Mouse (Mus musculus) heart, embryonic 10.5 days (tissue): ENCODE results near the gene Immp2l. TPM values are rescaled to one million over a fixed set of nuclear protein-coding genes. Genes with fewer than 3 reads are reported as not detected.

Experiments used
- DNase-seq: peaks from one replicate; pipeline ENCODE4 v3.0.0-alpha.2; 2017; ENCODE audit warnings: low spot score
- H3K27ac ChIP-seq: fragments of 300-500 bp; sonication (generic); 2 replicates; pipeline ENCODE4 v1.5.1; 2016; ENCODE audit warnings: mild to moderate bottlenecking
- H3K27me3 ChIP-seq: fragments of 300-500 bp; sonication (generic); 2 replicates; pipeline ENCODE4 v1.6.1; 2016; ENCODE audit warnings: mild to moderate bottlenecking; ENCODE audit not compliant: poor library complexity, insufficient read depth, severe bottlenecking
- H3K36me3 ChIP-seq: fragments of 300-500 bp; sonication (generic); 2 replicates; pipeline ENCODE4 v1.6.1; 2016; ENCODE audit warnings: mild to moderate bottlenecking, moderate library complexity
- H3K4me1 ChIP-seq: fragments of 300-500 bp; sonication (generic); 2 replicates; pipeline ENCODE4 v1.6.1; 2016; ENCODE audit warnings: mild to moderate bottlenecking
- H3K4me3 ChIP-seq: fragments of 300-500 bp; sonication (generic); 2 replicates; pipeline ENCODE4 v1.5.1; 2016; ENCODE audit warnings: mild to moderate bottlenecking, moderate library complexity
- H3K9me3 ChIP-seq: fragments of 300-500 bp; sonication (generic); 2 replicates; pipeline ENCODE4 v1.6.1; 2016; ENCODE audit warnings: mild to moderate bottlenecking, moderate library complexity
- WGBS: fragments of 180-500 bp; shearing (Covaris S2); methylation state at CpG from one replicate; pipeline ENCODE4 v1.1.7; 2016; 5-methylcytosine and 5-hydroxymethylcytosine counted together
- polyA plus RNA-seq: library from polyadenylated mRNA; unstranded; fragments of >200 nt; fragmentation: Nextera tagmentation; extraction: Ambion mirVana; gene quantifications from 2 replicates; pipeline ENCODE4 v1.2.1, GENCODE M21; 2016

Gene Immp2l
- polyA plus RNA-seq, 1 experiment from 2014 or later = 11.7 TPM

- Histone ChIP-seq H3K36me3 (no peaks in the 10 kb centered on the region), H3K4me1 (no peaks in the 10 kb centered on the region), H3K27ac (no peak overlapping the region), H3K4me3 (no peak overlapping the region), H3K9me3 (no peaks in the 10 kb centered on the region), H3K27me3 (no peaks in the 10 kb centered on the region)
- 64% methylated on average over 4 of the region's 4 CpGs for WGBS
- DNase-seq = no peak
These were observed 414.6 kb downstream of the Immp2l start for GRCm38 (mm10) chr12:41438446-41438845.

DNA sequence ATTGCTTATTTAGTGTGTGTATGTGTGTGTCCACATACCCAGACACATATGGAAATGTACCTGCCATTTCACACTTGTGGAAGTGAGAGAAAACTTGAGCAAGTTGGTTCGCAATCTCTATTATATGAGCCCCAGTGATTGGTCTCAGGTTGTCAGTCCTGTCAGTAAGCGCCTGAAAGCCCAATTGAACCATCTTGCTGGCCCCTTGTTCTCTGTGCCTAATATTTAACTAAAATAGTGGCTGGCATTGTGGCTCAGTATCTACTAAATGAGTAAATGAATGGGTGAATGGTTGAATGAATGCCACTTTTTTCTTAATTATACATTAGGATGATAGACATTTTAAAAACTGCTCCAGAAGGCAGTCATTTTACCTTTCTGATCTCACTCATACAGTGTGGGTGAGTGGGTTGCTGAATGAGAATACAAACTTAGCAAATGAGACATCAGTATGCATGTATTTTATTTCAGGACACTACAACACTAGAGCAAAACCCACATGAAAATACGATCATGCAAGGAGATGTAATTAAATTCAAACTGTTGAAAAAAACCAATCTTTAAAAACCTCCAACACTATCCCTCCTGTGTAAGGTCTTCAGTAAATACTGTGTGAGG, 444.6 kb downstream of the Immp2l start:
- no peaks in the 10 kb centered on the region for H3K4me1 ChIP-seq
- 85% methylated on average over 3 of the region's 3 CpGs for WGBS
- H3K4me3 ChIP-seq = no peak overlapping the region

GRCm38 (mm10) chr12:41469096-41469801, 445.4 kb downstream of the Immp2l start:
- Histone ChIP-seq H3K4me1 (no peaks in the 10 kb centered on the region), H3K4me3 (no peak overlapping the region), H3K27ac (no peak overlapping the region), H3K27me3 (no peaks in the 10 kb centered on the region), H3K36me3 (no peaks in the 10 kb centered on the region), H3K9me3 (no peaks in the 10 kb centered on the region)
- 73% methylated on average over 6 of the region's 6 CpGs for WGBS
- DNase-seq = no peak

More for the DNA sequence above, 444.6 kb downstream of the Immp2l start:
- Histone ChIP-seq H3K27me3 (no peaks in the 10 kb centered on the region), H3K36me3 (no peaks in the 10 kb centered on the region), H3K27ac (no peak overlapping the region), H3K9me3 (no peaks in the 10 kb centered on the region)
- DNase-seq = no peak

GRCm38 (mm10) chr12:41481486-41481885, 457.6 kb downstream of the Immp2l start:
- Histone ChIP-seq H3K36me3 (no peaks in the 10 kb centered on the region), H3K27ac (no peak overlapping the region), H3K27me3 (no peaks in the 10 kb centered on the region), H3K4me1 (no peaks in the 10 kb centered on the region), H3K9me3 (no peaks in the 10 kb centered on the region), H3K4me3 (no peak overlapping the region)
- no peak for DNase-seq
- WGBS = 59% methylated on average over 2 of the region's 2 CpGs

DNA sequence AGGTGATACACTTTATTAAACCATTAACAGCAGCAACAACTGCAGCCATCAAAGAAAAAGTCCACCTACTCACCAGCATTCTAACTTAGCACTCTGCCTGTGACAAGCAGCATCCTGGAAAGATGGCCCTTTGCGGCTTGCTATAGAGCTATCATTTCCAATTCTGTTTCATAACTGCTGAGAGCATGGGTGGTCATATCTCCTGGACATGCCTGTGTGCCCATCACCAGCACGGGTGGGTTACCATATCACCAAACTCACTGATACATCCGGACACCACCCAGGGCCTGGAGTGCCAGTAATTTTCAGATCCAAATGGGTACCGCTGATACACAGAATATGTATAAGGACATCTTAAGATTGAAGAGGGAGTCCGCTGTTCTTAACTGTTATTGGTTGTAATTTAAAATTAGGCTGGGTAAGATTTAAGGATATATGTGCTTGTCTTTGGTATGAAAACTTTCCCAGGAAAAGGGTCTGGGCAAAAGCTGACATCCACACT, 459.3 kb downstream of the Immp2l start:
- no peaks in the 10 kb centered on the region for H3K27me3 ChIP-seq
- no peaks in the 10 kb centered on the region for H3K9me3 ChIP-seq
- H3K4me1 ChIP-seq = no peaks in the 10 kb centered on the region
- H3K27ac ChIP-seq = no peak overlapping the region
- no peak for DNase-seq
- WGBS = 86% methylated on average over 5 of the region's 5 CpGs
- H3K36me3 ChIP-seq = no peaks in the 10 kb centered on the region
- H3K4me3 ChIP-seq = no peak overlapping the region

DNA sequence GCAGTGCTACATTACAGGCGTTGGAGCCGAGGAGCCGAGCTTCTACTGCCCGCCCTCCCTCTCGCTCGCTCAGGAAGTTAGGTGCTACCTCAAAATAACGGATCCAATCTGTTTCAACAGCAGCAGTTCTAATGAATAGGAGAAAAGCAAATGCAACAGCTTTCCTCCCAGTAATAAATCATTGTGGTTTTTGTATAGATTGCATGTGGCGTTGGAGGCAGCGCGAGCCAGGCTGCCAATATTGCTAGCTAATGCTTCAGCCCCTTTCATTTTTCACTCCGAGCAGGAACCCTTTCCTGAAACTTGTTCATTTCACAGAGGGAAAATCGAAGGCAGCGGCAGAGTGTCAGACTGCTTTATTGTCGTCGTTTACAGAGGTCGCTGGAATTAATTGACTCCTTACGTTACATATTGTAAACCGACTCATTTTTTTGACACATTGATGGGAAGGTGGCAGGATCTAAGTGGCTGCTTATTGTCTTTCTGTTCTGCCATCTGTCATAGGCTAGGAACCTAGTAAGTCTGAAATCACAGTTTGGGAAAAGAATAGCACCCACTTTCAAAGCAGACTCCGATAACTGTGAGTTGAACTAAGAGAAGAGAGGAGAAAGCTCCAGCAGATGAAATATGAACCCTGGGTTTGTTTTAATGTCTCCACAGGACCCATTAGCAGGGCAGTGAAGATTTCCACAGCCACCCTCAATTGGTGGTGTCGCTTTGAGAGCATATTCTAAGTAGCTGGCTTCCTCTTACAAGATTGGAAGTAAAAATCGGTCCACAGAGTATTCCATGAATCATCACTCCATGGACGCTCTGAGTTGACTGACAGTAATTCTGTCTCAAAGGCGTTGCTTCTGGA, 459.9 kb downstream of the Immp2l start:
- H3K36me3 ChIP-seq = no peaks in the 10 kb centered on the region
- H3K27ac ChIP-seq = no peak overlapping the region
- no peaks in the 10 kb centered on the region for H3K27me3 ChIP-seq
- H3K4me3 ChIP-seq = no peak overlapping the region; the same call in 1 of the 2 replicates
- no peaks in the 10 kb centered on the region for H3K9me3 ChIP-seq
- 68% methylated on average over 23 of the region's 23 CpGs for WGBS
- no peaks in the 10 kb centered on the region for H3K4me1 ChIP-seq
- no peak for DNase-seq

DNA sequence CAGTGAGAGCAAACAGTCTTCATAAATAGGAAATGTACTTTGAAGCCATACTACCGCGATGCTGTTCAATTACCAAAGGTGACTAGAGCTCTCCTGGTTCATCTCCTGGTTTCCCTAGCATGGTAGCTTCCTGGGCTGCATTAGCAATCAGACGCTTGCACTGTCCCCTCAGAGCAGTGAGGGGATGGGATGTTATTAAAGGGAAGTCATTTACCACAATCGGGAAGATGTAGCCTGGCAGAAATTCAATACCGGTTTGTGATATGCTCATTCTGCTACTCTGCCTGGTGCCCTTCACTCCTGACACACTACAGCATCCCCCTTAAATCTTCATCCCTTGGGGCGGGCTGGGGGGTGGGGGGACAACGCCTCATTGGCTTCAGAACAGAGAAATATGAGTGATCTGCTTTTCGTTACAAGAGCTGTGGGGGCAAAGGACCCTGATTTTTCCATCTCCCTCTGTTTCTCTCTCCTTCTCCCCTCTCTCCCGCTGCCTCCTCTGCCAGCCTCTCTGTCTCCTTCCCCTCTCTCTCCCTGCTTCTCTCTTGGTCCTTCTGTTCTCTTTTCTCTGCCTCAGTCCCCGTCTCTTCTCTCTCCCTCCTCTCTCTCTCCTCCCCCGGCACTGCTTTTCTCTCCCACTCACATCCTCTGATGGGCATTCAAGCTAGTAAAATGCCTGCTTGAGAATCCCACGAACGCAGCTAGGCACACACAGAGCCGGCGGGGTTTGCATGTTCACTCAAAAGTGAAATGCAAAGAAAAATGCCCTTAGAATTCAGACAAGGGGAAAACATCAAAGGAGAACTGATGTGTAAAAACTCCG, 461.0 kb downstream of the Immp2l start:
- H3K27ac ChIP-seq = no peak overlapping the region
- no peak for DNase-seq
- H3K4me3 ChIP-seq = peak overlapping the region; percentile 53
- H3K36me3 ChIP-seq = no peaks in the 10 kb centered on the region
- WGBS = 44% methylated on average over 16 of the region's 16 CpGs
- H3K27me3 ChIP-seq = no peaks in the 10 kb centered on the region
- no peaks in the 10 kb centered on the region for H3K9me3 ChIP-seq
- H3K4me1 ChIP-seq = no peaks in the 10 kb centered on the region

DNA sequence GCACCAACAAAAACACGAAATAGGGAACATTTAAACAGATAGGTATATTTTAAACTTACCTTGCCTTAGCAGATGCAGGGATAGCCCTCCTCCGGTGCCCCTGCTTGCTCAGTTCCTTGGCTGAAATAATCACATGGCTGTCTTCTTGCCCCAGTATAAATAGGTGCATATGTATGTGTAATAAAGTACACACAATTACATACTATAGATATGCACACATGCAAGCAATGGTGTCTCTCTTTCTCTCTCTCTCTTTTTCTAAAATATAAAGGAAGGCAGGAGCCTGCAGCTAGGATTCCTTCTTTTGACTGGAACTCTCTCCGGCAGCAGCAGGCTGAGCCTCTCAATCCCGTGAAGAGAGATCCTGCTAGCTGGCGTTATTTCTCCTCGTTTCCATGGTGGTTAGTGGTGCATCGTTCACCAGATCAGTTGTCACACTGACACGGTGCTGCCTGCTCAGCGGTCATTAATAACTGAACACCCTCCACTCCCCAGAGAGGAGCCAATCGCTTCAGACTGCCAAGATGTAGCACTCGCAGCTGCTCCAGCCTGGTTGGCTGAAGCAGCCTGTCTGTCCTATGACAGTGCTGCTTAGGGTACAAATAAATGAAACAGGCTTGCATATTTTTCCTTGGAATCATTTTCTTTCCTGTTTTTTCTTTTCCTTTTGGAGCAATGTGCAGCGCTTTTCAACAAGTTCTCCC, 461.8 kb downstream of the Immp2l start:
- Histone ChIP-seq H3K36me3 (no peaks in the 10 kb centered on the region), H3K27me3 (no peaks in the 10 kb centered on the region), H3K4me1 (no peaks in the 10 kb centered on the region), H3K9me3 (no peaks in the 10 kb centered on the region), H3K27ac (peak overlapping the region; percentile 47; the same call in 1 of the 2 replicates), H3K4me3 (peak overlapping the region; percentile 53)
- WGBS = 34% methylated on average over 12 of the region's 12 CpGs
- DNase-seq = no peak

DNA sequence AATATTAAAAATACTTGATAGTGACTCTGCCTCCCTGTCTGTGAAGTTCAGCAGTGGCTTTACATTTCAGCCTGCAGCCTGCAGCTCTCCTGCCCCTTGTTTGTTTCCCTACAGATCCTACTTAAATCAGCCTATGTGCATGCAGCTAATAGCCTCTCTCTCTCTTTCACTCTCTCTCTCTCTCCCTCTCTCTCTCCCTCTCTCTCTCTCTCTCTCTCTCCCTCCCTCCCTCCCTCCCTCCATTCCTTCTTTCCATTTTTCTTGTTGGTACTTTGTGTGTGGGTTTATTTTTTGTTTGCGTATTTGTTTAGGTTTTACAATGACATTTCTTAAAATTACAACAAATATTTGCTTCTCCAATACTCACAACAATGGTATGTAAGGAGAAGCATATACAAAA, 462.4 kb downstream of the Immp2l start, which contains the start of gene Lrrn3:
TSS of gene Lrrn3 (minus strand) at position 101 of the 400 bp plus-strand sequence.
- 95% methylated on average over 1 of the region's 1 CpGs for WGBS
- no peak for DNase-seq
- H3K27ac ChIP-seq = peak within 1 kb of the TSS; percentile 47; the same call in 1 of the 2 replicates

GRCm38 (mm10) chr12:41487005-41487404, 463.1 kb downstream of the Immp2l start:
- no peaks in the 10 kb centered on the region for H3K27me3 ChIP-seq
- no peaks in the 10 kb centered on the region for H3K4me1 ChIP-seq
- DNase-seq = no peak
- no peak overlapping the region for H3K27ac ChIP-seq
- no peak overlapping the region for H3K4me3 ChIP-seq
- no peaks in the 10 kb centered on the region for H3K36me3 ChIP-seq
- 32% methylated on average over 5 of the region's 5 CpGs for WGBS
- H3K9me3 ChIP-seq = no peaks in the 10 kb centered on the region

More for the DNA sequence above, 462.4 kb downstream of the Immp2l start, which contains the start of gene Lrrn3:
- Histone ChIP-seq H3K4me1 (no peaks in the 10 kb centered on the region), H3K36me3 (no peaks in the 10 kb centered on the region), H3K4me3 (peak within 1 kb of the TSS; percentile 53), H3K9me3 (no peaks in the 10 kb centered on the region), H3K27me3 (no peaks in the 10 kb centered on the region)

DNA sequence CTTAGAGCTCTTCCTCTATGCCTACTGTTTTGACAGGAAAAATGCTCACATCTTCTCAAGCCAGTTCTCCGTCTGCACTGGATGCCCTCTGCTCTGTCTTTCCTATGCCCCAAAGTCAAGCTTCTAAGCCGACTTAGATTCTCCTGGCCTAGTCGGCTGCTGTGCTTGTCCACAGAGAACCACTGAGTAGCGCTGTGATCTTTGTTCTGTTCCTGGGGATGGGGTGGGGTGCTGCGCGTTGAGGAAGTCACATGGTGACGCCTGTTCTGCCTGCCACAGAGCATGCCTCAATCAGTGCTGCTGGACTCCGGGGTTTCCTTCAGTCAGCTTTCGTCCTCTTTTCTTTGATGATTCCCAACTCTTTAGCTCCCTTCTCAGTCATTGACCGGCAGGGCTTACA, 470.7 kb downstream of the Immp2l start:
- Histone ChIP-seq H3K27ac (no peak overlapping the region), H3K4me1 (no peaks in the 10 kb centered on the region), H3K27me3 (no peaks in the 10 kb centered on the region), H3K36me3 (no peaks in the 10 kb centered on the region), H3K9me3 (no peaks in the 10 kb centered on the region), H3K4me3 (no peak overlapping the region)
- no peak for DNase-seq
- WGBS = 36% methylated on average over 10 of the region's 10 CpGs
